Mouse (Mus musculus) mesoderm, embryonic 11.5 days (tissue): ENCODE data around the gene Klc1.

ENCODE experiments used
- DNase-seq: peaks from one replicate; pipeline ENCODE4 v3.0.0-alpha.2; 2012; ENCODE audit warnings: low read depth, low spot score

Gene Klc1

DNA sequence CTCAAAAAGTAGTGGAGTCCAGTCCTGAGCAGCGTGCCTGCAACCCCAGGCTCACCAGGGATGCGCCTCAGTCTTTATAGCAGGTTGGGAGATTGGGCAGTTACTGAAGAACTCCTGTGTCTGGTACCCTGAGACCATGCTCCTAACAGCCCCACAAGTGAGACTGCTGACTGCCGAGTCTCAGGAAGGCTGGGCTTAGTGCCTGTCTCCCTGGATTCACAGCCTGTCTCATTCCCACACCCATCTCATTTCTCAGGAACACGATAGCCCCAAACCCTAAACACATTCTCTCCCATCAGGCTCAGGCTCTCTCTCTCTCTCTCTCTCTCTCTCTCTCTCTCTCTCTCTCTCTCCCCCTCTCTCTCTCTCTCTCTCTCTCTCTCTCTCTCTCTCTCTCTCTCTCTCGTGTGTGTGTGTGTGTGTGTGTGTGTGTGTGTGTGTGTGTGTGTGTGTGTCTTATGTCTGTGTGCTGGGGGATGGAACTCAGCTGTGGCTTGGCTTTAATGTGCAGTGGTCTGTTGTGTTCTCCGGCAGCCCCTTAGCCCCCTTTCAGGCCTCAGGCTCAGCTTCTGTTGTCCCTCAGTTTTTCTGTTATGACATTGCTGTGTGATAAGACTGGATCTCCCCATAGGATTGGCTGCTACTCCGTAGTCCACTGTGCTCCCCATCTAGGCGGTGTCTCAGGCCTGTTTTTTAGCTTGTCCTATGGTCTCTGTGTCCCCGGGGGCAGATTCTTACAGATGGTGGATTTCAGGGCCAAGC is 11.3 kb downstream of the Klc1 start:
- DNase-seq = peak; percentile 23

DNA sequence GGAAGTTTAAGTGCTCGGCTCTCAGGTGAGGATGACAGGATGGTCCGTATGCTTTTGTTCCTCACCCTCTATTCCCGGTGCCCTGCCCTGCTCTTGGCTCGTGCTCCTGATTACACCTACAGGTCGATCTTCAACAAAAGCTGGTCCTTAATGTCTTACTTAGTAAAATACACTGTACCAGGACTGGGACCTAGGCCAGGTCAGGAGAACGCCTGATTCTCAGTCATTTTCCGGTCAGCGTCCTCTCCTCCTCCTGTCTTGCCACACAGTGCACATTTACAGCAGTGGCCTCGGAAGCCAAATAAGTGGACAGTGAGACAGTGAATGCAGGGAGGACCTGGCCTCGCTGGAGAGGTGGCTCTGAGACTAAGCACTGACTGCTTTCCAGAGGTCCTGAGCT is 12.0 kb downstream of the Klc1 start:
- no peak for DNase-seq

- DNase-seq = no peak
These were observed 15.5 kb downstream of the Klc1 start for GRCm38 (mm10) chr12:111774156-111774555.

- no peak for DNase-seq
These were observed 16.2 kb downstream of the Klc1 start for GRCm38 (mm10) chr12:111774845-111775244.

DNA sequence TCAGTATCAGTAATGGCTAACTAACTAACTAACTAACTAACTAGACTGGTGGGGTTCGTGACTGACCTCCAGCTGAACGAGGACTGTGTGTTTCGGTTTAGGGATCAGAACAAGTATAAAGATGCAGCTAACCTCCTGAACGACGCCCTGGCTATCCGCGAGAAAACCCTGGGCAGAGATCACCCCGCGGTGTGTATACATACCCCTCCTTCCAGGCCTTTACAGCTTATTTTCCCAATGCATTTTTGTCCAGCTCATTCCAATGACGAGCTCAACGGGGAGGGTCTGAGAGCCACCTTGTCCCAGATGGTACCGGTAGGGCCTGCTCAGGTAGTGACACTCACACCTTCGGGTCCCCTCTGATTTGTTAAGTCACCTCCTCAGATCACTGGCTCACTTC is 19.3 kb downstream of the Klc1 start:
- no peak for DNase-seq

DNA sequence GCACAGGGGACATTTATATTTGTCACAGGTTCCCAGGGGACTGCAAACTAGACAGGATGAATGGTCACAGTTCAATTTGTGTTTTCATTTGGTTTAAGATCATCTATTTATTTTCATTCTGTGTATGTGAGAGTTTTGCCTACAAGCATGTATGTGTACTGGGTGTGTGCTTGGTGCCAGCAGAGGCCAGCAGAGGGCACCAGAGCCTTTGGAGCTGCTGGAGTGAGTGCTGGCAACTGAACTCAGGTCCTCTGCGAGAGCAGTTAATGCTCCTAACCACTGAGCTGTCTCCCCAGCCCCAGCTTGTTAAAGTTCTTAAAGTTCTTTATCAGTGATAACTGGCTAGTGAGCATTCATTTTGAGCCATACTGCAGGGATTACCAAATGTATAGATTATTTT is 20.9 kb downstream of the Klc1 start:
- DNase-seq = no peak

DNA sequence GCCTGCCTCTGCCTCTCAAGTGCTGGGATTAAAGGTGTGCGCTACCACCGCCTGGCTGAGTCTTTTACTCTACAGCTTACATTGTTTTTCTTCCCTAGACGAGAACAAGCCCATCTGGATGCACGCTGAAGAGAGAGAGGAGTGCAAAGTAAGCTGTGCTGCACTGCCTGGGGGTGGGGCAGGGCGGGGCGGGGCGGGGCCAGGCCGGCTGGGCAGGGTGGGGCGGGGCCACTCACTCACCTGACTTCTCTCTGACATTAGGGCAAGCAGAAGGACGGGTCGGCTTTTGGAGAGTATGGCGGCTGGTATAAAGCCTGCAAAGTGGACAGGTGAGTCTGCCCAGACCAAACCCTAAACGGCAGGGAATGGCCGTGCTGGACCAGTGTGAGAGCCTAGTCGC is 26.5 kb downstream of the Klc1 start:
- DNase-seq = no peak

DNA sequence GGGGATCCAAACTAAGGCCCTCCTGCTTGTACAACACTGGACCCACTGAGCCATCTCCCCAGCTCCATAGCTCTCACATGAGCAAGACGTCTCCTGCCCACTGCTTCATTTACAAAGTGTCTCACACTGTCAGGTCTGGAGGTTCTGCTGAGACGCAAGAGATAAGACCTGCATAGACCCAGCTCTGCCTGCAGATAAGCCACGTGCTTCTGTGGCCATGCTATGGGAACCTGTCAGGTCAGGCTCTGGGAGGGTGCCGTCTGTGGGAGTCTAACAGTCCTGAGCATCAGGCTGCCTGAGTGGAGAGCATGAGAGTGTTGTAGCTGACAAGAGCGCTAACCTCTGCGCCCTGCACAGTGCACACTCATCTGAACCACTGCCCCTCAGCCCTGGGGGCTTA is 28.4 kb downstream of the Klc1 start:
- no peak for DNase-seq

DNA sequence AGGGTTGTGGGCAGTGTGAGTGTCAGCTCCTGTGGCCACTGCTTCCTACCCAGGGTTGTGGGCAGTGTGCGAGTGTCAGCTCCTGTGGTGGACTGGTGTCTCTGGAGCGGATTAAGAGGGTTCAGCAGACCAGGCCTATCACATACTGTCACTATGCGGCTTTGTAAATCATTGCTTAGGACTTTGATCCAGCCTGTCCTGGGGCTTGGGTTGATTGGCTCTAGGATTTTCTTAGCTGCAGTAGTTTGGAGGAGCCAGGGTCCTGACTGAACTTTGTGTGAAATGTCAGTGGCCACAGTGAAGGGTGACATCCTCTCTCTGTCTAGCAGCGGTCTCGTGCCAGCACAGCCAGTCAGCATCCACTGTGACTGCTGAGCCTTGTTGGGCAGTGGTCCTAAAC is 31.4 kb downstream of the Klc1 start:
- no peak for DNase-seq

DNA sequence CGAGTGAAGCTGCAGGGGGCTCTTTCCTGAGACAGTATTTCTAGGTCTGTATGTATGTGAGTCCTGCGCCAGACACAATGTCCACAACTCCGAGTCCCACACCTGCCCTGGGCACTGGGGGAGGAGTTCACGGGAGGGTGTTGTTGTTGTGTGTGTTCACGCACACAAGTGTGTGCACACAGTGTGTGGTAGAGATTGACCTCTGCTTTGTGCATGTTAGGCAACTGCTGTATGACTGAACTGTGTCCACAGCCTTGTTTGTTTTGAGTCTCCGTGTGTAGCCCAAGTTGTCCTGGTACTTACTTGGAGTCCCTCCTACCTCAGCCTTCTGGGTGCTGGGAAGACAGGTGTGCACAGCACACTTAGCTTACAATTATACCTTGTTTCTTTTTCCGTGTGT is 32.0 kb downstream of the Klc1 start:
- DNase-seq = no peak

DNA sequence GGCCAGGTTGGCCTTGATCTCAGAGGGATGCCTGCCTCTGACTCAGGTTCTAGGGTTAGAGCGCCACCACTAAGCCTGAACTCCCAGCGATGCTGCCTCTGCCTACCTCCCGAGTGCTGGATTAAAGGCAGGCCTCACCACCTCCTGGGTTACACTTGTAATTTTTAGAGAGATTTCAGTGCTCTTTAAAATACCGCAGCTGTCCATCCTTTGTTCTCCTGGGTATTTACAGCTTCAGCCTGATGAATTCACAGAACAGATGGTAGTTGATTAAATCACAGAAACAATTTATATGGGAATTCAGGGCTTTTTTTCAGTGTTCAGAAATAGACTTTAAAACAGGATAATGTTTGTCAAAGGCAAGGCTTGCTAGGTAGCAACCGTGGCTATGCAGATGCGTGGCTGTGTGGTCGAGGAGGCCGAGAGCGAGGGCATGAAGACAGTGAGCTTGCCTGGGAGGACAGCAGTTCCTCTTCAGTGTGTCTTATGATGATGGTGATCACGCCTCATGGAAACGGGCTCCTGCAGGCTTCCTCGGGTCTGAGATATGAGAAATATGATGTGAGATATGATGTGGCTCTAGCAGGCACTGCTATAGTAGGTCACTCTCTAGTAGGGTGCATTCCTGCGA is 32.9 kb downstream of the Klc1 start:
- no peak for DNase-seq

- DNase-seq = no peak
These were observed 35.5 kb downstream of the Klc1 start for GRCm38 (mm10) chr12:111794102-111794501.

GRCm38 (mm10) chr12:111794526-111795179 is 36.0 kb downstream of the Klc1 start:
- DNase-seq = no peak

GRCm38 (mm10) chr12:111795180-111795895 is 36.7 kb downstream of the Klc1 start:
- no peak for DNase-seq

GRCm38 (mm10) chr12:111797251-111797650 is 38.6 kb downstream of the Klc1 start:
- no peak for DNase-seq

GRCm38 (mm10) chr12:111798493-111798892 is 39.8 kb downstream of the Klc1 start:
- DNase-seq = no peak

DNA sequence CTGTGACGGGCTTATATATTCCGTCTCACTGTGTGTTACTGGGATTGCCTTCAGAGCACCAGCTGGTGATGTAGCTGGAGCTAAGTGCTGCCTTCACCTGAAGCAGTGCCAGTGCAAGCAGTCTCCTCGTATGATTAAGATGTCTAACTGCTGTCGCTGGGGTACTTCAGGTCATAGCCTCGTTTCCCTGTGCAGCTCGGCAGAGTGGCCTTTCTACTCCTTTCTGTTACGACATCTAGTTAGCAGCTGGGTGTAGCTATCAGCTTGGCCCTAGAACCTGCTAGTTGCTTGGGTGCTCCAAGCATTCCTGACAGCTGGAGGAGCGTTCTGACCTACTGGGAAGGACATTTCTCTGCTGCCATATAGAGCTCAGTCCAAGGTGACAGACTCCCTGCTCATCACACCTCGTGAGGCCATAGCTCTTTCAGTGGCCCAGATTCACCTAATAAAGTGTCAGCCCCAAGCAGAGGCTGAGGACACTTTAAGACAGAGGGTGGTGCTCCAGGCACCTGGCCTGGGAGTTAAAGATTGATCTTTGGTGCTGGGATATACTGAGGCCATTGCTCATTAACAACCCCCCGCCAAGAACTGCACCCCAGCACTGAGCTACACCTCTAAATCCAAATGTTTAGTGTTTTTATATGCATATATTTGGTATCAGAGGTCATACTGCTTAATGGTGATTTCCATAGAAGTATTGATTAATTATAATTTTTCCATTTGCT is 42.0 kb downstream of the Klc1 start:
- no peak for DNase-seq

GRCm38 (mm10) chr12:111803538-111803937 is 44.9 kb downstream of the Klc1 start:
- no peak for DNase-seq

DNA sequence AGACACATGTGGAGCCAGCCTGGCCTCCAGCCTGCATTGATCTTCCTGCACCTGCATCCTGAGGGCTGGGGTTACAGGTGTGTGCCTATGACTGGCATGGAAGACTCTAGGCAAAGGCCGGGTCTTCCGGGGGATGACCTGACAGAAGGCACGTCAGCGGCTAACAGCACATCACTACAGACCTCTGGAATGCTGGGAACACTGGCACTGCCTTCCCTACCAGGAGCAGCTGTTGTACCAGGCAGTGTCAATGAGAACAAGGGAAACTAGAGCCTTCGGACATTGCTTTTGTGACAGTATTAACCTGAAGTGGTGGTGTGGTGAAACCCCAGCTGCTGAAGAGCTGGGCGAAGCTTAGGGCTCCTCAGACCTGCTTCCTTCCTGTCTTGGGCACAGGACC is 50.1 kb downstream of the Klc1 start:
- DNase-seq = no peak

- DNase-seq = peak; percentile 70
These were observed 51.1 kb downstream of the Klc1 start for GRCm38 (mm10) chr12:111809762-111810161.

DNA sequence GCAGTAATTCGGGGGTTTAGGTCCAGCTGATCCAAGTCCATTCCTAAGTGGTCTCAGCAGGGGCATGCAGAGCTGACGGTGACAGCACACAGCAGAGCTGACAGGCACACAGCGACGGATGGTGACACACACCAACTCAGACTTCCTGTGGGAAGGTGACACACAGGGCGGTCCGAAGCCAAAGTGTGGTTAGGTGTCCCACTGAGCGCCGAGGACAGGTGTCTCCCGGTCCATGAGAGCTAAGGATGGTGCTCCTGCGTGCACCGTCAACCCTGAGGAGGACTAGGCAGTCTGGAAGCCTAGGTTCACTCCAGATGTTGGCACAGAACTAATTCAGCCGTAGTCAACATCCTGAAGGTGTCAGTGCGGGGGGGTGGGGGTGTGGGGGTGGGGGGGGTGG is 53.4 kb downstream of the Klc1 start:
- no peak for DNase-seq

GRCm38 (mm10) chr12:111812611-111813010 is 54.0 kb downstream of the Klc1 start:
- DNase-seq = no peak
